Mouse (Mus musculus) G1E (cell line): ENCODE data around the gene Crim1.

Source experiments
- CTCF ChIP-seq: IDR thresholded peaks from 2 replicates; pipeline ENCODE4 v1.5.1; 2012; ENCODE audit warnings: low read depth, low read length, inconsistent platforms, mixed read lengths
- POLR2AphosphoS5 ChIP-seq: IDR thresholded peaks from 2 replicates; pipeline ENCODE4 v1.6.1; 2012; ENCODE audit warnings: low read depth, low read length, inconsistent platforms; ENCODE audit not compliant: insufficient replicate concordance

DNA sequence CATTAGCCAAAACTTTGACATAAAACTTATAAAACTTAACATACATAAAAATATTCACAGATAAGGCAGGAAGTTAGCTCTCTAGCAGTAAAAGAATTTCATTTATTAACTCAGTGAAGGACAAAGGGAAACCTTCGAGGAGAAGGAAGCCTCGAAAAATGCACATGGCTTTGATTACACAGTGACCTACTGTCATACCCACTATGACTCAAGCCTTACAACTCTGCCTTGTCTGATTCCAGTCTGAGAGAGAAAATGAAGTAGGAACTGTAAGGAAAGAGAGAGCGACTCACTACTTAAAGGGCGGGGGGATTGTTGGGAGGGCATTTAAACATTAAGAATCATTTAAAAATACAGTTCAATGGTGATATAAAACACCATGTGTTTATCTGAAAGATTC lies 203.2 kb downstream of the Crim1 start:
- no peak for TF ChIP-seq CTCF
- no peak for TF ChIP-seq POLR2AphosphoS5
